Mouse (Mus musculus) kidney, adult 2 months (tissue): ENCODE measurements around the gene Ankrd35.

ENCODE experiments used
- CTCF ChIP-seq: fragments of 200-500 bp; conservative IDR thresholded peaks from 2 replicates; pipeline ENCODE4 v1.5.1; 2011; ENCODE audit warnings: low read depth, mild to moderate bottlenecking, control low read depth, low read length, moderate library complexity, mixed read lengths; ENCODE audit not compliant: insufficient read depth, insufficient read length
- POLR2A ChIP-seq: fragments of 200-500 bp; IDR thresholded peaks from one replicate; pipeline ENCODE4 v1.6.1; 2011; ENCODE audit warnings: low read depth, low read length, control low read depth

DNA sequence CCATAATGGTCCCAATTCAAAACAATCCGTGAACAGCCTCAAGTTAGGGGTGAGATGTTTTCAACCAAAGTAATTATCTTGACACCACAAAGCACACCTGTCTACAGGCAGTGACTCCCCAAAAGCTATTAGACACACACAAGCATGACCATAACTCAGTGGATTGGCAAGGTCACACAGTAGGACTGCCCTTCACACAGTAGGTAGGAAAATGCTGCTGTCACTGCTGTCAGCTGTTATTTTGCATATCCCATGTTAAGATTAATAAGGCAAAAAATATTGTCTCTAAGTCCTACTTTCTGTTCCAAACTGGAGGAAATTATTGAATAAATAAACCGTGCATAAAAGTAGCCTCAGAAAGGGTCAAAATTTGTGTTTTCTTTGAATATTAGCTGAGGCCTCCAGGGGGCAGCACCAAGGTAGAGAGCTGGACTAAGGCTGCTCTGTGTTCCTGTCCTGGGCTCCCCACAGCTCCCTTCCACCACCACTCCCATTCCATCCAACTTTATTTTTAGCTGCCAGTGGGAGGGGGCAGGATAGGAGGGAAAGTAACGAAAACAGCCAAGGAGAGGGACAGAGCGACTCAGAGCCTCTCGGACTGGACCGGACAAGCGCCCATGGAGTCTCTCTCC lies 24.8 kb upstream of the Ankrd35 start, which contains the start of gene Itga10:
- TF ChIP-seq CTCF = peak; percentile 59
- TF ChIP-seq POLR2A = no peak
